Mouse (Mus musculus) urinary bladder, postnatal 14 days (tissue): ENCODE measurements at regions not wholly inside any gene's neighbourhood (a gene's known extent, or its start where the extent isn't known, plus 50 kb on each side); places are given as distances from the start of the nearest gene placed in this dataset.
A peak's percentile ranks its signal among the peaks of the same experiment; 100 is the strongest.

Experiments
- DNase-seq: peaks from one replicate; pipeline ENCODE4 v3.0.0; 2021; ENCODE audit warnings: low spot score

DNA sequence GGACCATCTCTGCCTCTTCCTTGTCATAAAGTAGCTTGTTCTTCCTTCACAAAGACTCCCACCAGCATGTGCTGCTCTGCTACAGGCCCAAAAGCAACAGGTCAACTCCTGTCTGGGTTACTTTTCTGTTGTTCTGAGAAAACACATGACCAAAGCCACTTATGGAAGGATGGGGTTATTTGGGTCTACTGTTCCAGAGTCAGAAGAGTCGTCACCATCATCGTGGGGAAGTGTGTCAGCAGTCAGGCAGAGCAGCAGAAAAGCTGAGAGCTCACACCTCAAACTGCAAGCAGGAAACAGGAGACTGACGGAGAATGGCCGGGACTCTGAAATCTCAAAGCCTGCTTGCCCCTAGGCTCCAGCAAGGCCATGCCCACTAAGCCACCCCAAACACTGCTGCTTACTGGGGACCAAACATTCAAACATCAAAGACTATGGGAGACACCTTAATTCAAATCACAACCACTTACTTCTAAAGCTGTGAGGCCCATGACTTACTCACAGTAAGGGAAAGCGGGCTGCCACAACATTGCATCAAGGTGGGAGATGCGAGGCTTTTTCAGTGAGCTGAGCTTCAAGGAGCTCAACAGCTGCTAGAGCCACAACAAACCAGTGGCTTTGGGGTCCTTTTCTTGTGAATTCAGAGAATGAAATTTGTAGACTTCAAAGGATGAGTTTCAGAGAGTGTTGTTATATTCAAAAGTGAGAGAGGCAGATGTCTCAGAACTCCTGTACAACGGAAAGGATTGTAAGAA lies 96.6 kb upstream of the Hs6st1 start:
- no peak for DNase-seq

DNA sequence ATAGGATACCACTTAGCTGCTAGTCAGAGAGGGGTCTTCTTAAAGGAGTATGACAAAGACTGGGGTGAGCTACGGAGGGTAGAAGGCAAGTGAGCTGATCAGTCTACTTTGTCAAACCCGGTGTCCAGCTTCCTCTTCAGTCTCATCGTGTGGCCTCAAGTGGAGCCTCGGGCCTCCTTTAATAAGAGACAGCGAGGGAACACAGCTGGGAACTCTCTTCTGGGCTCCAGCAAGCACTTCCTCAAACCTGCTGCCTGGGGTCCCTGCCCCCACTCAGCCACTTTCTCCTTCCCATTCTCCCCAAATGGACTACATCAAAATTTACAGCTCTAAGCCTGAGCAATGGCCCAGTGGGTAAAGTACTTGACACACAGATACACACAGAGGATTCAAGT lies 96.0 kb upstream of the Hs6st1 start:
- DNase-seq = no peak

DNA sequence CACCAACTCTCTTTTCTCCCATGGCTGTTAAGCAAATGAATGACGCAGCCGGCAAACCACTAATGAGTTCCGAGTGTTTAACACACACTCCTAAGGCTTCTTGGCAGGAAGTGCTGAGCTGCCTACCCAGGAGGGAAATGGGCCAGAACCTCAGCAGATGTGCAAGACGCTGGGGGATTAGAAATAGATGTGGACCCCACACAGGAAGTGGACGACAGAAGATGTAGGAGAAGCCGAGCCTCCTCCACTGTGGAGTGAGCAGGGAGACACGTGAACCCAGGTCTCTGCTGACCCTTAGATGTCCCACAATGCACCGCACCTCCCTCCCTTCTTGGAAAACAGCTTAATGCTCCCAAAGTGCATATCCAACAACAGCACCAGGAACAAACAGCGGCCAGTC lies 94.8 kb upstream of the Hs6st1 start:
- no peak for DNase-seq

DNA sequence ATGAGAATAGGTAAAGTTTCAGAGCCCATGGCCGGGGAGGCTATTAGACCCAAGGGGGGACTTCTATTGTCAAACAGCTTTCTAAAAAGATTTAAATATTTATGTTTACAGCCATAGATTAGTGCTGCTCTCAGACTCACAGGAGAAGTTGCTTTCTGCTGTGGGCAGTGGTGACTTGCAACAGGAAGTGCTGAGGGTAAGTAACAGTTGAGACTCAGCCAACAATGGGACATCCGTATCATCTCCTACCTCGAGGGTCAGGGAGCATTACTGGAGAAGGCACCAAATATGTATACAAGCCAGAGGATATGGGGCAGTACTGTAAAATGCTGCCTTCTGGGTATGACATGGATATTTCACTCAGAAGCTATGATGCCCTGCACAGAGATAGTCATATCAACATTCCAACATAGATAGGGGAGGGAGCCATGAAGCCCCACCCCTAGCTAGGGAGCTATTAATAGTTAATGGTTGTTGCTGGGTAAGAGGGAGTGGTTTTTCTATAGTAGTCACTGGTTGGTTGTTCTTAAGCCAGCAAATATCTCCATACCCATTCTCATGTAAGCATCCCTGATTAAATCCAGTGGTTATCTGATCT lies 92.5 kb upstream of the Hs6st1 start:
- DNase-seq = no peak

DNA sequence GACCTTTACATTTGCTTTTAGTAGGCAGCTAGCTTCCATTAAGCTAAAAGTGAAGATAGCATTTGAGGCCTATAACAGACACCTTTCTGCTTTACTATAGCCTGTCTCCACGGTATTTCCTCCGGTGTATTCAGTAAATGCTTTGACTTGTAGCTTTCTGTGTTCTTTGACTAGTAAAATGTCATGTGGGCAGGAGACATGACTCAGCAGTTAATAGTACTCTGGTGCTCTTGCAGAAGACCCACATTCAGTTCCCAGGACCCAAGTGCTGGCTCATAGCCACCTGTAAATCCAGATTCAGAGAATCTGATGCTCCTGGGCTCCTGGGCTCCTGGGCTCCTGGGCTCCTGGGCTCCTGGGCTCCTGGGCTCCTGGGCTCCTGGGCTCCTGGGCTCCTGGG lies 91.7 kb upstream of the Hs6st1 start:
- no peak for DNase-seq

DNA sequence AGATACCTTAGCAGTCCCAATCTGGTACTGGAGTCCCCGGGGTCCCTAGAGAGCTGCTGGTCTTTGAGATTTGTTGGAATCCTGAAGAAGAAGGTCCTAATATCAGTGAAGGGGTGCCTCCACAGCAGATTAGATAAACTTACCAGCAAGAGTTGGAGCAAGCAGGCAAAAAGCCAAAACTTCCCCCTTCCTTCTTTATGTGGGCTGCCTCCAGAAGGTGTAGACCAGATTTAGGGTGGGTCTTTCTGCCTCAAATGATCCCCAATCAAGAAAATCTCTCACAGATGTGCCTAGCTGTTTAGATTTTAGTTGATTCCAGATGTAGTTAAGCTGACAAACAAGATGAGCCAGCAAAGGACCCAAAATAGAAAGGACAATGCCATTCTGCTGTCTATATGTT lies 90.1 kb upstream of the Hs6st1 start:
- DNase-seq = no peak

DNA sequence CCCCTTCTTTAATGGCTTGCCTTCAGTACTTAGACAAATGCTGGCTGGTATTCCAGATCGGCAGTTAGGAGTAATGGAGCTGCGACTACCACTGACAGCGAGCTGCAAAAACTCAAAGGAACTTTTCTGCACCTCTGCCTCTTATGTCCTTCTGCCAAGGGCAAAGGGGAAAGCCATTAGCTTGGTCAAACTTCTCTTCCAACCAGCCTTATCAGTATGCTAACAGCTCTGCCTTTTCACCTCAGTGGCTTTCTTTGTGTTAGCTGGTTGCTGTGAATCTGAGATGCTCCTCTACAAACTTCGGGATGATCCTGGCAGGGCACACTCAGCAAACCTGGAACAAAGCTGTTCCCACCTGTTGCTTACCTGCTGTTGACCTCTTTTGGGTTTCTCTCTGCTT lies 89.4 kb upstream of the Hs6st1 start:
- no peak for DNase-seq

DNA sequence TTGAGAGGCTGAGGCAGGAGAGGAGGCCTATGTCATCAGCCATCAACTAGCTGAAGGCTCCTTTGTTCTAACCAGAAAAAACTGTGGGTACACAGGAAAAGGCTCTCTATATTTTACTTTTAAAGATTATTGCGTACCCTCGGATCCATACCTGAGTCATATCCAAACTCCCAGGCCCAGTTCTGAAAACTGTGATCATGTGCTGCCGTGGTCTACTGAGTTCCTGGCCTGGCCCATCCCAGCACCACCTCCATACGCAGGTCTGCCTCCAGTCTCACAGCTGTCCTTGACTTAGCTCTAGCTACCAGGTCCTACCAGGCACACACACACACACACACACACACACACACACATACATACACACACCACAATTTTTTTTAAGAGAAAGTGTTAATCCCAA lies 87.0 kb upstream of the Hs6st1 start:
- no peak for DNase-seq

DNA sequence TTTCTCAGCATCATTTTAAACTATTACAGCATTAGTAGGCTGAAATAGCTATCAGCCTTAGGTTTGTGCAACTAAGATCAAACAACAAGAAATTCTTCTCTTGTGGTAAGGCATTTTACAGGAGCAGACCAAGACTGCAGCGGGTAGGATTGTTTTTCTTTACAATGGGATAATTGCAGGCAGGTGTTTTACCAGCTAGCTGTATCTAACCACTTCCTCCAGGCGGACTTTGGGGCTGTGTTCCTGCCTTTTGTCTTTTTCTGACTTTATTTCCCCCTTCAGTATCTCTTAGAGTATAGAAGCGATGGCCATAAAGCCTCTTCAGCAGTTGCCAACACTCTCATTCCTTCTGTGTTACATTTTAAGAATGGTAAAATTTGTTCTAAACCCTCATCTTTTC lies 84.8 kb upstream of the Hs6st1 start:
- DNase-seq = no peak

DNA sequence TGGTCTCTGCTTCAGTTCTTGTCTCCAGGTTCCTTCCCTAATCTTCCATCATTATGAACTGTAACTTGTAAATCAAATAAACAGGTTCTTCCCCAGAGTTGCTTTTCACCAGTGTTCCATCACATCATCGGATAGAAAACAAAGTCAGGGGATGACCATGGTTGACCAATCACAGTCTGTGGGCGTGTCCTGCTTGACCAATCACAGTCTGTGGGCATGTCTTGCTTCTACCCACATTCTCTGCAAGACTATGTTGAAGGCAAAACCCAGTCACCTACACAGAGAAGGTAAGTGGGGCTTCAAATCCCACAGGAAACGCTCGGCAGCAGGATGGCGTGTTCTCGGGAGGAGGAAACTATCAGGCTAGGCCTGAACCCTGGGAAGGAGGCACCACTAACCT lies 82.9 kb upstream of the Hs6st1 start:
- DNase-seq = no peak

DNA sequence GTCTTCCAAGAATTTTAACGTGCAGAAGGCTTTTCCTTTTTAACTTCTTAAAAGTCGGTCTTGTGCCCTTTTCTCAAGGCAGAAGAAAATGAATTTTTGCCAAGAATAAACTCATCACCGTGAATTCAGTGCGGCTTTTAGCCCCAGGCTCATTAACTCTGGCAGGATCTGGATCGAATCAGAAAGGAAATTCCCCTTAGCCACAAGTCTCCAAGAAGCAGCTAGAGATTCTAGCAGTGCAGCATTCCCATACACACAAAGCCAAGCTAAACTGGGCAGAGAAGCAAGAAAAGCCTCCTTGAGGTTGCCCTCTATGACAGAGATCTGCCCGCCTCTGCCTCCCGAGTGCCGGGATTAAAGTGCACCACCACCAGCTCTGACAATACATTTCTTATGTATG lies 81.5 kb upstream of the Hs6st1 start:
- DNase-seq = no peak

DNA sequence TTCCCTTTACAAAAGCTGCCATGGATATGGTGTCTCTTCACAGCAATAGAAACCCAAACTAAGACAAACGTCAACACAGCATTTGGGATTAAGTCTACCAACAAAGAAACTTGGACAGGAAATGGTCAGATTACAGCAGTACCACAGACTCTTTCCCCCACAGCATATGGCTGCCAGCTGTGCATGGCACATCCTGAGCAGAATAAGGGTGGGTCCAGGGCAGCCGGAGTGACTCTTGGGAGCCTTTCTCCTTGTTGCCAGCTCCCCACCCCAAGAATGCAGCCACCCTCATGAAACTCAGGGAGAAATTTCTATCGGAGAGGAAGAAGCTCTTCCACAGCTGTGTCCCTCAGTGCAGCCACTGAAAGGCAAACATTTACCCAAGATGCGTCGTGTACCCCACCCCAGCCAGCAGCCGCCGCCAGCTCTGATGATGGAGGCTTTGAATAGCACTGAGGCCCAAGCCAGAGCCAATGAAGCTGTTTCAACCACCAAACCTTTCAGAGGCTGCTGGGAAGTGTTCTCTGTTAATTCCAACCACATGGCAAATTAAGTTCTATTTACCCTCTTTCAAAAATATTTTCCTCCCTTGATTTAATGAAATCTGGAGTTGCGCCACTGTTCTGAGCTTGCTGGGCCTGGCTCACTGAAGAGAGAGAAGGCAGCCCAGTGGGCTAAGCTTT lies 75.8 kb upstream of the Hs6st1 start:
- no peak for DNase-seq

DNA sequence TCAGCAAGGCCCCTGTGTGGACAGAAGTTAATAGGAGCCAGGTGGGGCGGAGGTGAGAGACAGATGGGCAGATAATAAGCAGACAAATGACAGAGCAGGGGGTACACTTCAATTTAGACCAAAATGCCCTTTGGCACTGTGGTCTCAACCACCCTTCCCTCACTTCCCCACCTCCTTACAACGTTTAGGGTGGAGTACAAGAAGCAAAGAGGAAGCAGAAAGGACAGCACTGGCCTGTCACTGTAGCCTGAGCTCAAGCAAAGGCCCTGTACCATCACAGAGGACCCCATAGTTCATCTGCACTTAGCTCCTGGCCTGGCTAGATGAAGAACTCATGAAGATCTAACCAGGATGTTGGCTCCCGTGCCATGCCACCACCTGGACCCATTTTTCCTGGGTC lies 75.3 kb upstream of the Hs6st1 start:
- DNase-seq = no peak

DNA sequence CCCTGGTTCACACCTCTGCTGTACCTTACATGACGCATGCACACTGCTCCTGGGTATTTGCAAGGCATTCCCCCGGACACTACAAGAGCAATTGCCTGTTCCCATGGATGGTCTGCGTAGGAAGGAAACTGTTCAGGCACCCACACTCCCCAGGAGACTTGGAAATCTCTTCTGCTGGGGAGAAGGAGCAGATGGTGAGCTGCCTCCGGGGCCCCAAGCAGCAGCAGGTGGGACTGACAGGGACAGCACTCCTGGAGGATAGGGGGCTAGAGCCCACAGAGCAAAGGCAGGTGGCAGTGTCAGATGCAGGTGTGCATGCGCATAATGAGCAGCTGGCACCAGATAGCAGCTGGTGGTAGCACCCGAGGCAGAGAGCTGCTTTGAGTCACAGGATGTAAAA lies 72.5 kb upstream of the Hs6st1 start:
- DNase-seq = no peak

DNA sequence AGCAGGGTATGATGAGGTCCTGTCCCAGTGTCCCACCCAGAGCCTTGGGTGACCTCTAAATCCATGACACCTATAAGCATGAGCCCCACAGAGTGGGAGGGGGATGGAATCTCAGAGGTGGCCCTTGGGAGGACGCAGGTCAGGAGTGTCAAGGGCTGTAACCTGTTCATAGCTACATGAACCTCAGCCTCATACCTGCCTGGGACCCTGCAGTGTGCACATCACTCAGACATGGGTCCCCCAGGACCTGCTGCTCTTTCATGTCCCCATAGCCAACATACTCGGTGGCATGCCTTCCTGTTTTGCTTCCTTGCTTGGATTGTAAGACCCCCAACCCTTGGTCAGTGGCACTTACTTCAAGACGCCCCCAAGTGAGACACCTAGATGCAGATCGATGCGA lies 66.9 kb upstream of the Hs6st1 start:
- DNase-seq = no peak

DNA sequence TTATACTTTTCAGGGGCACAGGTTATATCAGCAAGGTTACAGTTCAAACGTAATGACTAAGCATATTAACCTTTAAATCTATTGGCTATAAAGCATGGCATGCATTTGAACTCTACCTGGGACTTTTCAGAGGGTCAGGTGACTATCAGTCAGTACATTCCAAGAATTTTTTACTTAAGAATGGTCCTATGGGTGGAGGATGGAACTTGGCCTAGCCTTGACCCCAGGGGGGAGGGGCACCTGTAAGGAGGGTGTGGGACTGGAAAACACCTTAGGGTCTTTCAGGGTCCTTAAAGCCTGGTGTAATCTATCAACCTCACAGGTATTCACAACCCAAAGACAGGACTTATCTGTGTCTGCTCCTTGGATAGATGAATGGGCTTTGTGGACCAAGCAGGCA lies 66.4 kb upstream of the Hs6st1 start:
- DNase-seq = no peak

DNA sequence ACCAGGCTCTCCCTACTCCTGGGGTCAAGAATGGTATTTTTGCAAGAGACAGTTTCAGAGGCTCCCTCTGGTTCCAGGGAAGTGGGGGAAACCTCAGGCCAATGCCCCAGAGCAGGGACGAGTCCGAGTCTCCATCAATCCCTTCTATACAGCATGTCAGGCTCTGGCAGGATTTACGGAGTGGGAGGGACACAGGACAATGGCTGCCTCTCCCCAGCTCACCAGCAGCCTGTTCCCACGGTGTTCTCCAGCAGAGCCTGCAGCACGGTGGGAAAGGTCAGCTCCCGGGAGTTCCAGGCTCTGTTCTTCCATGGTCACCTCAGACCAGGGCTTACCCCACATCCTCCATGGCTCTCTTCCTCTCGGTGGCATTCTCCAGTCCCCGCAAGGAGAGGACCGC lies 64.6 kb upstream of the Hs6st1 start:
- no peak for DNase-seq

DNA sequence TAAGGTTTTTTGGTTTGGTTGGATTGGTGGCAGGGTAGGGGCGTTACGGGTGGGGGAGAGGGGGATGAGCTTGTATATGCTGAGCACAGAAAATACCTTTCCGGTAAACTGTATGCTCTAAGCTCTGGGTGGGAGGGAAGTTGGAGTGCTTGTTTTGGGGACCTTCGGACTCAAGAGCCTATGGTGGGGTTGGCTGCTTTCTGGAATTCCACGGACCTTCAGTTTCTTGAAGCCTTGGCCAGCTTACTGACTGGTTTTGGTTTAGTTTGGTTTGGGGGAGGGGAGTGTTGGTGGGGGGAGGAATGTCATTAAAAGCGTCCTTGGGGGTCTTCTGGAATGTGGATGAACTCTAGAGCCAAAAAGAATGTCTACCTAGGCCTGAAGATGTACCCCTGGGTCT lies 59.6 kb upstream of the Hs6st1 start:
- no peak for DNase-seq

DNA sequence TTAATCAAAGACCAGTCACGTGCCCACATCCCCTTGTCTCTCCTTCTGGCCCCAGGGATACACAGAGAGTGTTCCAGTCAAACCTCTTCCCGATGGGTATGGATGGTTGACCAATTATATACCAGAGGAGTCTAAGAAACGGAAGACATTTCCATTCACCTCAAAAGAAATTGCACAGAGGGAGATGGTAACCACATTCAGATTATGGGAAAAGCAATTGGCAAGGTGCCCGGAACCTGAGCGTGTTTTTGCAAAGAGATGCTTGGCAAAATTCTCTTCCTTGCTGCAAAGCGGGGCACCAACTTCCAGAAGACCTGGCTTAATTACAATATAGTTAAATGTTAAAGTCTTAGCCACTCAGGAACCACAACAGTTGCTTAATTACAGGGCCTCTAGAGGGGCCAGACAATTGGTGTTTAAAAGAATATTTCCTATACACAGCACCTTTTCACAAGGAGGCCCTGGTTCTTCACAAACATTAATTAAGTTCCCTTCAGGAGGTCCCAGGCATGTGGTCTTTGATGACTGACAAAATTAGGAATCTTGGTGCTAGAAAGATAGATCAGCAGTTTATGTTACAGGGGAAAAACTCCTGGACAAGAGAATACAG lies 59.1 kb upstream of the Hs6st1 start:
- DNase-seq = peak; percentile 26

DNA sequence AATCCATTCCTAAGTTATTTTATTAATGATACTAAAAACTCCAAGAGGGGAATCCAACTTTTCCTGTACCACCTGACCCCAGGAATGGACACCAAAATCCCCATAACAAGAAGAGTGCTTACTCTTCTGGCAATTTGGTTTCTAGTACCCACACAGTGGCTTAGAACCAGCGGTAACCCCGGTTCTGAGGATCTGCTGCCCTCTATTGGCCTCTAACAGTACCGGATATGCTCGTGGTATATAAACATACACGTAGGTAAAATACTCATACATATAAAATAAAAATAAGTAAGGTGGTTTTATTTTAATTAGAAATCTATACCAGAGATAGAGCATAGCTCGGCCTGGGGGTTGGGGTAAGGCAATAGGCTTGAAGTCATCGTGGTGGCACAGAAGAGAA lies 58.0 kb upstream of the Hs6st1 start:
- no peak for DNase-seq

DNA sequence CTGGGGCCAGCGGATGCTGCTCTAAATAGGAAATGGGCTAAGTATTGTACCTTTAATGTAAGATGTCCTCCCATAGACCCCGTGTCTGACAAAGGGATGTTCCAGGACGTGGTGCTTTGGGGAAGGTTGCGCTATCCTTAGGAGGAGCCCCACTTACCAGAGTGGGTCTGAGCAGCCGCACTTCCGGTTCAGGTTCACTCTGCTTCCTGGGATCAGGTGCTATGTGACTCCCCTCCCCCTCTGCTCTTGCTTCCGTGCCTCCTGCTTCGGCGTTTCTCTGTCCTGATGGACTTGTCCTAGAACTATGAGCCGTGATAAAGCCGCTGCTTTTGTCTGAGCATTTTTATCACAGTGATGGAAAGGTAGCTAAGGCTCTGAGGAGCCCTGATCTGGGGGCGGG lies 57.4 kb upstream of the Hs6st1 start:
- DNase-seq = no peak

DNA sequence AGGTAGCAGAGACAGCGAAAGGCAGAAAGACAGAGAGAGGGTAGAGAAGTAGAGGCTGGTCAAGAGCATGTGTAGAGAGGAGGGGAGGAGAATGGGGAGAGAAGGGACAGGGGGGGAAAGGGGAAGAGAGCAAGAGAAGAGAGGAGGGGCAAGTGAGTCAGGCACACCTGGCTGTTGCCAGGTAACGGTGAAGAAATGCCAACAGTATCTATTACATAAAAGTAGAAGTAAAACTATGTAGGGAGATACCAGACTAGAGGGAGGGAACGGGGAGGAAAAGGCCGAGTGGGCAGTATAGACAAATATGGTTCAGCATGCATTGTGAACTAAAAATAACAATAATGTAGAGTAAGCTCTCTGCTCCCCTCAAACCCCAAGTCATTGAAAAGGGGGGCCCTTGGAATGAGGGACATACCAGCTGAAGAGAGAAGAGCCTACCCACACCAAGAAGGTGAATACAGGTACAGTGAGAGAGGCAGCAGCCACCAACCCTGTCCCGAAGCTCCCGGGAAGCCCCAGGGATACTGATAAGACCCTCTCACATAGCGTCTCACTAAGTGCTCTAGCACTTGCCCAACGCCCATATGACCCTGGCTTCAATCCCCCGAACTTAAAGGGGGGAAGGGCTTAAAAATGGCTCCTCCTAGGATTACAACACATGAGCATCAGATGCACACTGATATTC lies 56.0 kb upstream of the Hs6st1 start:
- no peak for DNase-seq
